Mouse (Mus musculus) liver, embryonic 14.5 days (tissue): Measurements from ENCODE around the gene Adra2b. TPM values are rescaled to one million over a fixed set of nuclear protein-coding genes. Genes with fewer than 3 reads are reported as not detected.

ENCODE experiments used
- ATAC-seq: fragments of 200-750 bp; cut with Nextera tagmentation; 2 replicates; pipeline ENCODE4 v1.8.0; 2017; ENCODE audit warnings: moderate number of reproducible peaks, mild to moderate bottlenecking, moderate library complexity; ENCODE audit not compliant: insufficient read depth
- DNase-seq, 3 experiments: peaks; one replicate each; pipeline ENCODE4 v3.0.0-alpha.2; 2012 to 2013; ENCODE audit warnings: low read depth in 3 of 3, low spot score in 3 of 3
- H3K27ac ChIP-seq: fragments of 300-500 bp; sonication (generic); 2 replicates; pipeline ENCODE4 v1.5.1; 2014; ENCODE audit warnings: moderate library complexity, mild to moderate bottlenecking, control low read depth, inconsistent platforms
- H3K27me3 ChIP-seq: fragments of 300-500 bp; sonication (generic); 2 replicates; pipeline ENCODE4 v1.6.1; 2014; ENCODE audit warnings: mild to moderate bottlenecking, low read length, moderate library complexity; ENCODE audit not compliant: control insufficient read depth, insufficient read depth
- H3K36me3 ChIP-seq: fragments of 300-500 bp; sonication (generic); replicated peaks from 2 replicates; pipeline ENCODE4 v1.6.1; 2014; ENCODE audit warnings: low read depth; ENCODE audit not compliant: control insufficient read depth, insufficient read depth
- H3K4me1 ChIP-seq, 2 experiments: fragments of 200-500 bp in 1 of 2; fragments of 300-500 bp in 1 of 2; sonication (generic) in 1 of 2; replicated peaks; 2 replicates each; pipeline ENCODE4 v1.6.1; 2012 to 2014; ENCODE audit warnings: antibody characterized with exemption in 1 of 2, inconsistent platforms in 1 of 2, low read length in 1 of 2; ENCODE audit not compliant: control insufficient read depth in 2 of 2, insufficient read depth in 2 of 2
- H3K4me2 ChIP-seq: fragments of 300-500 bp; sonication (generic); 2 replicates; pipeline ENCODE4 v1.6.1; 2014; ENCODE audit warnings: low read depth, mild to moderate bottlenecking, control low read depth, moderate library complexity
- H3K4me3 ChIP-seq, 2 experiments: fragments of 200-500 bp in 1 of 2; fragments of 300-500 bp in 1 of 2; sonication (generic) in 1 of 2; 2 replicates each; pipeline ENCODE4 v1.5.1; 2012 to 2014; ENCODE audit warnings: low read depth in 2 of 2, low read length in 2 of 2, mild to moderate bottlenecking in 2 of 2, control low read depth in 1 of 2, inconsistent platforms in 1 of 2, moderate library complexity in 1 of 2; ENCODE audit not compliant: insufficient read depth in 1 of 2
- H3K9ac ChIP-seq: fragments of 300-500 bp; sonication (generic); replicated peaks from 2 replicates; pipeline ENCODE4 v1.6.1; 2014; ENCODE audit warnings: mild to moderate bottlenecking, control low read depth, moderate library complexity
- H3K9me3 ChIP-seq: fragments of 300-500 bp; sonication (generic); 2 replicates; pipeline ENCODE4 v1.6.1; 2016; ENCODE audit warnings: low read length, mixed read lengths; ENCODE audit not compliant: control insufficient read depth
- CTCF ChIP-seq: IDR thresholded peaks from 2 replicates; pipeline ENCODE4 v1.5.1; 2016; ENCODE audit warnings: antibody characterized with exemption, low read depth, control low read depth
- EP300 ChIP-seq: IDR thresholded peaks from 2 replicates; pipeline ENCODE4 v1.6.1; 2016; ENCODE audit warnings: antibody characterized with exemption, low read depth
- WGBS: fragments of 180-500 bp; shearing (Covaris S2); extraction: QIAGEN DNeasy Blood & Tissue Kit; methylation state at CpG from one replicate; pipeline ENCODE4 v1.1.7; 2014; ENCODE audit not compliant: insufficient replicate concordance; 5-methylcytosine and 5-hydroxymethylcytosine counted together
- polyA plus RNA-seq, 2 experiments: library from polyadenylated mRNA; depleted of rRNA in 1 of 2; stranded (reverse) in 1 of 2; unstranded in 1 of 2; fragments of >200 nt; fragmentation: Nextera tagmentation in 1 of 2; extraction: Ambion mirVana in 1 of 2; gene quantifications; 2 replicates each; pipeline versions ENCODE4 v1.2.1 to v1.2.3; 2012 to 2014

Adra2b gene
- polyA plus RNA-seq, 2 experiments, result 13.2 to 20.0 TPM

- H3K4me1 ChIP-seq, result peaks cover 34 to 57% of the 10 kb centered on the region in 2 experiments
- H3K4me3 ChIP-seq, result no peak overlapping the region
- 60% methylated on average over 7 of the region's 7 CpGs for WGBS
- TF ChIP-seq CTCF (no peak), EP300 (no peak)
- no peaks in the 10 kb centered on the region for H3K9me3 ChIP-seq
- no peak overlapping the region for H3K4me2 ChIP-seq
- ATAC-seq (no peak), DNase-seq (no peak)
- H3K36me3 ChIP-seq, result no peaks in the 10 kb centered on the region
- no peaks in the 10 kb centered on the region for H3K27me3 ChIP-seq
- H3K9ac ChIP-seq, result no peak overlapping the region
- no peak overlapping the region for H3K27ac ChIP-seq
These were observed 15.1 kb downstream of the Adra2b start for GRCm38 (mm10) chr2:127377942-127378610.

GRCm38 (mm10) chr2:127378611-127378990, 15.6 kb downstream of the Adra2b start:
- Histone ChIP-seq H3K4me1 (peaks cover 29 to 52% of the 10 kb centered on the region in 2 experiments), H3K4me2 (no peak overlapping the region), H3K4me3 (no peak overlapping the region), H3K36me3 (no peaks in the 10 kb centered on the region), H3K9ac (no peak overlapping the region), H3K27ac (no peak overlapping the region), H3K27me3 (no peaks in the 10 kb centered on the region), H3K9me3 (no peaks in the 10 kb centered on the region)
- 72% methylated on average over 7 of the region's 7 CpGs for WGBS
- ATAC-seq (no peak), DNase-seq (no peak)
- no peak for TF ChIP-seq EP300
- no peak for TF ChIP-seq CTCF

GRCm38 (mm10) chr2:127379250-127379649, 16.2 kb downstream of the Adra2b start:
- no peak for TF ChIP-seq CTCF
- TF ChIP-seq EP300, result no peak
- 80% methylated on average over 3 of the region's 3 CpGs for WGBS
- H3K4me1 ChIP-seq, result peaks cover 22 to 45% of the 10 kb centered on the region in 2 experiments
- H3K4me2 ChIP-seq, result no peak overlapping the region
- ATAC-seq (no peak), DNase-seq (no peak)
- no peak overlapping the region for H3K9ac ChIP-seq
- H3K36me3 ChIP-seq, result no peaks in the 10 kb centered on the region
- H3K27me3 ChIP-seq, result no peaks in the 10 kb centered on the region
- H3K27ac ChIP-seq, result no peak overlapping the region
- H3K4me3 ChIP-seq, result no peak overlapping the region
- no peaks in the 10 kb centered on the region for H3K9me3 ChIP-seq

DNA sequence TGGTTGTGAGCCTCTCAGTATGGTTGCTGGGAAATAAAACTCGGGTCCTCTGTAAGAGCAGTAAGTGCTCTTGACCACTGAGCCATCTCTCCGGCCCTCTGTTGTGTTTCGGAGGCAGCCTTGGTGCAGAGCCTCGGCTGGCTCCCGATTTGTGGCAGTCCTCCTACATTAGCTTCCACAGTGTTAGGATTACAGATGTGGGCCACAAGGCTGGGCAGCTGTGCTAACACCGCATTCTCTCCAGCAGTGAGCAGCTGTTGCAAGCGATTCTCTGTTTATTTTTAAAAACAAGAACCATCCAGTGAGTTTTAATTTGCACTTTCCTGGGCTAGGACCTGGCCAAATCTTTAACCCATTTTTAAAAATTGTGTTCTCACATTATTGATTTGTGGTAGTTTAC, 20.9 kb downstream of the Adra2b start:
- H3K4me3 ChIP-seq, result no peak overlapping the region
- H3K4me2 ChIP-seq, result no peak overlapping the region
- no peaks in the 10 kb centered on the region for H3K9me3 ChIP-seq
- ATAC-seq (no peak), DNase-seq (no peak)
- H3K4me1 ChIP-seq, result 0 out of 4 replicates have a peak, but pooled peaks cover 0 to 3% of the 10 kb centered on the region in 2 experiments
- TF ChIP-seq CTCF (no peak), EP300 (no peak)
- H3K27ac ChIP-seq, result no peak overlapping the region
- no peaks in the 10 kb centered on the region for H3K36me3 ChIP-seq
- H3K27me3 ChIP-seq, result no peaks in the 10 kb centered on the region
- no peak overlapping the region for H3K9ac ChIP-seq
- WGBS, result 70% methylated on average over 7 of the region's 7 CpGs

DNA sequence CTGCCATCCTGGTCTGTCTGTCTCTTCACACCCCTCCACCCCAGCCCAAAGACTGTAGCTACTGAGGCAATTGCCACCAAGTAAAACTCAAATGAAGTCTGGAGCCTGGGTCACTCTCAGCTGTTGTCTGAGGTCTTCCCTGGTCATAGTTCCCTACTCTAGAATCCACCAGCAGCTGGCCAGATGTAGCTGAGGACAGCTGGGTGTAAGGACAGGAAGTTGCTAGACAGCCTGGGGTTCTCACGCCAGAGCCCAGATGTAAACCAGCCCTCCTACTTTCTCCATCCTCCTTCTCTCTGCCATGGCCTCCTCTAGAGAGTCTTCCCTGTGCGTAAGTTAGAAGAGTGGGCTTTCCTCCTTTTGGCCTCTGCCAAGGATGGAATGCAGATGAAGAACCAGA, 24.5 kb downstream of the Adra2b start:
- no peak overlapping the region for H3K27ac ChIP-seq
- no peaks in the 10 kb centered on the region for H3K36me3 ChIP-seq
- DNase-seq, result no peak
- H3K4me1 ChIP-seq, result 0 out of 4 replicates have a peak, but pooled peaks cover 0 to 2% of the 10 kb centered on the region in 2 experiments
- H3K4me2 ChIP-seq, result no peak overlapping the region
- no peak overlapping the region for H3K9ac ChIP-seq
- no peak overlapping the region for H3K4me3 ChIP-seq
- no peaks in the 10 kb centered on the region for H3K9me3 ChIP-seq
- H3K27me3 ChIP-seq, result no peaks in the 10 kb centered on the region
- no peak for ATAC-seq
- TF ChIP-seq CTCF (no peak), EP300 (no peak)
- WGBS, result 65% methylated on average over 2 of the region's 2 CpGs
